Mouse (Mus musculus) MEL (cell line): Measurements from ENCODE around the gene Zfp697. TPM values are rescaled to one million over a fixed set of nuclear protein-coding genes. Genes with fewer than 3 reads are reported as not detected.

Experiments
- DNase-seq: peaks from one replicate; pipeline ENCODE4 v3.0.0; 2011; ENCODE audit warnings: low read depth, low spot score
- H3K27ac ChIP-seq: 2 replicates; pipeline ENCODE4 v1.5.1; 2012; ENCODE audit warnings: low read depth, mild to moderate bottlenecking, control low read depth, low read length, moderate library complexity; ENCODE audit not compliant: control insufficient read depth
- H3K27me3 ChIP-seq, 2 experiments: fragments of 150-350 bp in 1 of 2; sonication (generic) in 1 of 2; 2 replicates each; pipeline ENCODE4 v1.6.1; 2012; ENCODE audit warnings: low read length in 2 of 2, mild to moderate bottlenecking in 2 of 2, improper control_type of control experiment in 1 of 2, moderate library complexity in 1 of 2; ENCODE audit not compliant: insufficient read depth in 2 of 2, control insufficient read depth in 1 of 2
- H3K36me3 ChIP-seq, 2 experiments: 2 replicates each; pipeline ENCODE4 v1.6.1; 2012 to 2014; ENCODE audit warnings: low read length in 2 of 2, improper control_type of control experiment in 1 of 2, inconsistent platforms in 1 of 2, mild to moderate bottlenecking in 1 of 2; ENCODE audit not compliant: insufficient read depth in 2 of 2, control insufficient read depth in 1 of 2
- H3K4me1 ChIP-seq, 2 experiments: fragments of 150-350 bp in 1 of 2; sonication (generic) in 1 of 2; 2 replicates each; pipeline ENCODE4 v1.6.1; 2012; ENCODE audit warnings: low read length in 2 of 2, improper control_type of control experiment in 1 of 2, mild to moderate bottlenecking in 1 of 2; ENCODE audit not compliant: insufficient read depth in 2 of 2, control insufficient read depth in 1 of 2
- H3K4me3 ChIP-seq, 2 experiments: fragments of 150-350 bp in 1 of 2; sonication (generic) in 1 of 2; 2 replicates each; pipeline ENCODE4 v1.5.1; 2012; ENCODE audit warnings: low read depth in 2 of 2, low read length in 2 of 2, mild to moderate bottlenecking in 2 of 2, moderate library complexity in 2 of 2, control low read depth in 1 of 2, improper control_type of control experiment in 1 of 2; ENCODE audit not compliant: control insufficient read depth in 1 of 2, insufficient read depth in 1 of 2
- H3K79me2 ChIP-seq: 2 replicates; pipeline ENCODE4 v1.6.1; 2012; ENCODE audit warnings: mild to moderate bottlenecking, low read length, moderate library complexity; ENCODE audit not compliant: control insufficient read depth, poor library complexity, insufficient read depth
- H3K9ac ChIP-seq: 2 replicates; pipeline ENCODE4 v1.6.1; 2012; ENCODE audit warnings: low read depth, mild to moderate bottlenecking, control low read depth, low read length, moderate library complexity; ENCODE audit not compliant: control insufficient read depth, poor library complexity, severe bottlenecking
- H3K9me3 ChIP-seq: fragments of 150-350 bp; sonication (generic); replicated peaks from 2 replicates; pipeline ENCODE4 v1.6.1; 2012; ENCODE audit warnings: mild to moderate bottlenecking, low read length, improper control_type of control experiment, moderate library complexity; ENCODE audit not compliant: insufficient read depth
- CHD2 ChIP-seq: IDR thresholded peaks from 2 replicates; pipeline ENCODE4 v1.6.1; 2011; ENCODE audit warnings: low read length, improper control_type of control experiment
- CTCF ChIP-seq, 3 experiments: IDR thresholded peaks in 2 of 3; conservative IDR thresholded peaks in 1 of 3; 2 replicates each; pipeline ENCODE4 v1.5.1; 2011 to 2012; ENCODE audit warnings: low read length in 3 of 3, low read depth in 2 of 3, mild to moderate bottlenecking in 2 of 3, improper control_type of control experiment in 1 of 3, inconsistent platforms in 1 of 3, mixed read lengths in 1 of 3, moderate library complexity in 1 of 3; ENCODE audit not compliant: control insufficient read depth in 1 of 3, insufficient read depth in 1 of 3, poor library complexity in 1 of 3, severe bottlenecking in 1 of 3
- JUND ChIP-seq: IDR thresholded peaks from 2 replicates; pipeline ENCODE4 v1.6.1; 2011; ENCODE audit warnings: low read depth, mild to moderate bottlenecking, improper control_type of control experiment, low read length
- KAT2A ChIP-seq: conservative IDR thresholded peaks from 2 replicates; pipeline ENCODE4 v1.6.1; 2012; ENCODE audit warnings: low read depth, low read length, improper control_type of control experiment, inconsistent platforms
- MAX ChIP-seq: IDR thresholded peaks from 2 replicates; pipeline ENCODE4 v1.6.1; 2011; ENCODE audit warnings: low read length, improper control_type of control experiment
- MAZ ChIP-seq: IDR thresholded peaks from 2 replicates; pipeline ENCODE4 v1.6.1; 2012; ENCODE audit warnings: low read depth, mild to moderate bottlenecking, inconsistent platforms, low read length, improper control_type of control experiment
- MEF2A ChIP-seq: IDR thresholded peaks from 2 replicates; pipeline ENCODE4 v1.6.1; 2014; ENCODE audit warnings: low read depth, mild to moderate bottlenecking, inconsistent platforms, low read length, improper control_type of control experiment; ENCODE audit not compliant: poor library complexity, insufficient replicate concordance, severe bottlenecking; ENCODE audit errors: extremely low read depth
- MXI1 ChIP-seq: IDR thresholded peaks from 2 replicates; pipeline ENCODE4 v1.6.1; 2011; ENCODE audit warnings: mild to moderate bottlenecking, low read depth, low read length, improper control_type of control experiment
- MYB ChIP-seq: IDR thresholded peaks from 2 replicates; pipeline ENCODE4 v1.6.1; 2011; ENCODE audit warnings: mild to moderate bottlenecking, low read depth, low read length, improper control_type of control experiment
- MYC ChIP-seq: IDR thresholded peaks from 2 replicates; pipeline ENCODE4 v1.6.1; 2011; ENCODE audit warnings: low read depth, mild to moderate bottlenecking, low read length, improper control_type of control experiment, moderate library complexity
- NELFE ChIP-seq: IDR thresholded peaks from 2 replicates; pipeline ENCODE4 v1.6.1; 2011; ENCODE audit warnings: low read depth, low read length, improper control_type of control experiment
- NRF1 ChIP-seq: IDR thresholded peaks from 2 replicates; pipeline ENCODE4 v1.6.1; 2014; ENCODE audit warnings: low read depth, mild to moderate bottlenecking, inconsistent platforms, low read length, improper control_type of control experiment, moderate library complexity; ENCODE audit not compliant: poor library complexity, insufficient read depth, severe bottlenecking
- POLR2A ChIP-seq, 2 experiments: IDR thresholded peaks; 2 replicates each; pipeline ENCODE4 v1.6.1; 2011 to 2012; ENCODE audit warnings: low read length in 2 of 2, mild to moderate bottlenecking in 2 of 2, control low read depth in 1 of 2, improper control_type of control experiment in 1 of 2, low read depth in 1 of 2, moderate library complexity in 1 of 2; ENCODE audit not compliant: control insufficient read depth in 1 of 2, insufficient read depth in 1 of 2, poor library complexity in 1 of 2
- SIN3A ChIP-seq: IDR thresholded peaks from 2 replicates; pipeline ENCODE4 v1.6.1; 2012; ENCODE audit warnings: low read length, improper control_type of control experiment, inconsistent platforms
- TCF12 ChIP-seq: IDR thresholded peaks from 2 replicates; pipeline ENCODE4 v1.6.1; 2014; ENCODE audit warnings: low read depth, mild to moderate bottlenecking, inconsistent platforms, low read length, improper control_type of control experiment, moderate library complexity
- USF1 ChIP-seq: IDR thresholded peaks from 2 replicates; pipeline ENCODE4 v1.6.1; 2014; ENCODE audit warnings: low read depth, mild to moderate bottlenecking, inconsistent platforms, low read length, improper control_type of control experiment, moderate library complexity
- USF2 ChIP-seq, 2 experiments: IDR thresholded peaks; 2 replicates each; pipeline ENCODE4 v1.6.1; 2011 to 2012; ENCODE audit warnings: improper control_type of control experiment in 2 of 2, low read length in 2 of 2, borderline replicate concordance in 1 of 2, inconsistent platforms in 1 of 2, low read depth in 1 of 2, mild to moderate bottlenecking in 1 of 2; ENCODE audit not compliant: insufficient read depth in 1 of 2
- ZMIZ1 ChIP-seq: IDR thresholded peaks from 2 replicates; pipeline ENCODE4 v1.6.1; 2012; ENCODE audit warnings: low read depth, mild to moderate bottlenecking, inconsistent platforms, low read length, improper control_type of control experiment, moderate library complexity
- ZNF384 ChIP-seq: IDR thresholded peaks from 2 replicates; pipeline ENCODE4 v1.6.1; 2012; ENCODE audit warnings: low read depth, mild to moderate bottlenecking, inconsistent platforms, low read length, improper control_type of control experiment
- polyA plus RNA-seq, 2 experiments: library from polyadenylated mRNA; stranded (reverse) in 1 of 2; unstranded in 1 of 2; fragments of >175 nt in 1 of 2; fragments of >200 nt in 1 of 2; gene quantifications; 2 replicates each; pipeline versions ENCODE4 v1.2.1 to v1.2.4; 2012; ENCODE audit warnings: low replicate concordance in 2 of 2, low read depth in 1 of 2; ENCODE audit not compliant: insufficient read length in 2 of 2, insufficient read depth in 1 of 2, missing spikeins in 1 of 2
- total RNA-seq: library from RNA; depleted of rRNA; stranded (reverse); fragments of 300-350 nt; gene quantifications from 2 replicates; pipeline ENCODE4 v1.2.3, GENCODE M21; 2012

Zfp697 gene
- total and polyA plus RNA-seq, 3 experiments = 0.04 TPM; not detected in 2

GRCm38 (mm10) chr3:98752171-98752570, 369.9 kb downstream of the Zfp697 start:
- Histone ChIP-seq H3K9ac (no peak overlapping the region), H3K36me3 (no peaks in the 10 kb centered on the region), H3K4me1 (no peaks in the 10 kb centered on the region), H3K79me2 (no peaks in the 10 kb centered on the region), H3K9me3 (no peaks in the 10 kb centered on the region), H3K4me3 (no peak overlapping the region), H3K27me3 (no peaks in the 10 kb centered on the region), H3K27ac (no peak overlapping the region)
- no peak for DNase-seq
- TF ChIP-seq NRF1 (no peak), MAX (no peak), MYB (no peak), USF1 (no peak), JUND (no peak), MAZ (no peak)

- no peak for DNase-seq
- no peaks in the 10 kb centered on the region for H3K27me3 ChIP-seq
- H3K36me3 ChIP-seq = no peaks in the 10 kb centered on the region
- no peaks in the 10 kb centered on the region for H3K4me1 ChIP-seq
- no peaks in the 10 kb centered on the region for H3K79me2 ChIP-seq
- TF ChIP-seq CHD2 (no peak), MEF2A (no peak), ZNF384 (no peak), POLR2A (IDR thresholded peaks at IDR 0.05; ENCODE audit: control insufficient read depth in 1 of 2, insufficient read depth in 1 of 2, low read depth in 1 of 2, low read length in 2 of 2, poor library complexity in 1 of 2) (no peak), MXI1 (no peak), SIN3A (no peak), KAT2A (no peak), TCF12 (no peak), CTCF (IDR thresholded peaks at IDR 0.05 in 2 of 3, conservative IDR thresholded peaks at IDR 0.05 in 1 of 3; ENCODE audit: control insufficient read depth in 1 of 3, insufficient read depth in 1 of 3, low read depth in 2 of 3, low read length in 3 of 3, poor library complexity in 1 of 3, severe bottlenecking in 1 of 3) (no peak), MYC (no peak)
- H3K27ac ChIP-seq = no peak overlapping the region
- H3K9me3 ChIP-seq = no peaks in the 10 kb centered on the region
- no peak overlapping the region for H3K9ac ChIP-seq
- no peak overlapping the region for H3K4me3 ChIP-seq
These were observed 374.6 kb downstream of the Zfp697 start for GRCm38 (mm10) chr3:98756836-98757235.

- H3K9ac ChIP-seq = no peak overlapping the region
- H3K27me3 ChIP-seq = no peaks in the 10 kb centered on the region
- no peaks in the 10 kb centered on the region for H3K36me3 ChIP-seq
- no peaks in the 10 kb centered on the region for H3K9me3 ChIP-seq
- no peak overlapping the region for H3K27ac ChIP-seq
- H3K79me2 ChIP-seq = no peaks in the 10 kb centered on the region
- H3K4me3 ChIP-seq = no peak overlapping the region
- DNase-seq = no peak
- no peaks in the 10 kb centered on the region for H3K4me1 ChIP-seq
- TF ChIP-seq POLR2A (IDR thresholded peaks at IDR 0.05; ENCODE audit: control insufficient read depth in 1 of 2, insufficient read depth in 1 of 2, low read depth in 1 of 2, low read length in 2 of 2, poor library complexity in 1 of 2) (no peak), USF2 (IDR thresholded peaks at IDR 0.05; ENCODE audit: borderline replicate concordance in 1 of 2, insufficient read depth in 1 of 2, low read depth in 1 of 2, low read length in 2 of 2) (no peak), ZNF384 (no peak), NELFE (no peak), ZMIZ1 (no peak), MYB (no peak), MXI1 (no peak)
These were observed 381.9 kb downstream of the Zfp697 start for GRCm38 (mm10) chr3:98764155-98764554.
